Mouse (Mus musculus): ENCODE data around the gene Rfpl4. TPM values are rescaled to one million over a fixed set of nuclear protein-coding genes. Genes with fewer than 3 reads are reported as not detected.

Gene Rfpl4
- 45.2 TPM for polyA plus RNA-seq (2014; fragmentation: Illumina TruSeq; extraction: RNeasy Lipid Tissue Mini Kit (QIAGEN cat#74804))

GRCm38 (mm10) chr7:5116850-5117249 is at the start of gene Rfpl4:
Gene Rfpl4, minus strand, starts transcription at chr7:5116950.

GRCm38 (mm10) chr7:5149570-5149969 is 32.8 kb upstream of the Rfpl4 start, which contains the start of gene Vmn1r55:
Gene Vmn1r55, minus strand, starts transcription at chr7:5149670.

GRCm38 (mm10) chr7:5125549-5126406 is 9.0 kb upstream of the Rfpl4 start, which contains the start of gene Rasl2-9:
Gene Rasl2-9, minus strand, starts transcription at chr7:5125950.

GRCm38 (mm10) chr7:5080010-5080751 is 36.6 kb downstream of the Rfpl4 start, which contains the start of gene Epn1:
Gene Epn1, plus strand, starts transcription at chr7:5080235.

GRCm38 (mm10) chr7:5061774-5062359 is 54.9 kb downstream of the Rfpl4 start, which contains the start of gene U2af2:
Gene U2af2, plus strand, starts transcription at chr7:5062143.

Other genes with a start within 250 kb of the Rfpl4 start
- gene Isoc2b, start 246.7 kb downstream of the Rfpl4 start, polyA plus RNA-seq (2014; fragmentation: Illumina TruSeq; extraction: RNeasy Lipid Tissue Mini Kit (QIAGEN cat#74804)): 1.9 TPM
- gene Isoc2a, start 239.8 kb downstream of the Rfpl4 start, polyA plus RNA-seq (2014; fragmentation: Illumina TruSeq; extraction: RNeasy Lipid Tissue Mini Kit (QIAGEN cat#74804)): 1.7 TPM
- gene Gm36210, start 210.4 kb downstream of the Rfpl4 start, polyA plus RNA-seq (2014; fragmentation: Illumina TruSeq; extraction: RNeasy Lipid Tissue Mini Kit (QIAGEN cat#74804)): not detected
- not detected for gene Zfp628, start 201.7 kb downstream of the Rfpl4 start, polyA plus RNA-seq (2014; fragmentation: Illumina TruSeq; extraction: RNeasy Lipid Tissue Mini Kit (QIAGEN cat#74804))
- 0.57 TPM for gene Nat14, start 194.9 kb downstream of the Rfpl4 start, polyA plus RNA-seq (2014; fragmentation: Illumina TruSeq; extraction: RNeasy Lipid Tissue Mini Kit (QIAGEN cat#74804))
- gene Ssc5d, start 191.2 kb downstream of the Rfpl4 start, polyA plus RNA-seq (2014; fragmentation: Illumina TruSeq; extraction: RNeasy Lipid Tissue Mini Kit (QIAGEN cat#74804)): 0.14 TPM
- gene Sbk2, start 152.5 kb downstream of the Rfpl4 start, polyA plus RNA-seq (2014; fragmentation: Illumina TruSeq; extraction: RNeasy Lipid Tissue Mini Kit (QIAGEN cat#74804)): 0.40 TPM
- gene Sbk3, start 145.8 kb downstream of the Rfpl4 start, polyA plus RNA-seq (2014; fragmentation: Illumina TruSeq; extraction: RNeasy Lipid Tissue Mini Kit (QIAGEN cat#74804)): 0.51 TPM
- gene Zfp579, start 120.8 kb downstream of the Rfpl4 start, polyA plus RNA-seq (2014; fragmentation: Illumina TruSeq; extraction: RNeasy Lipid Tissue Mini Kit (QIAGEN cat#74804)): 16.0 TPM
- not detected for gene Zfp524, start 102.5 kb downstream of the Rfpl4 start, polyA plus RNA-seq (2014; fragmentation: Illumina TruSeq; extraction: RNeasy Lipid Tissue Mini Kit (QIAGEN cat#74804))
- 22.1 TPM for gene Fiz1, start 102.3 kb downstream of the Rfpl4 start, polyA plus RNA-seq (2014; fragmentation: Illumina TruSeq; extraction: RNeasy Lipid Tissue Mini Kit (QIAGEN cat#74804))
- not detected for gene Gm44973, start 101.5 kb downstream of the Rfpl4 start, polyA plus RNA-seq (2014; fragmentation: Illumina TruSeq; extraction: RNeasy Lipid Tissue Mini Kit (QIAGEN cat#74804))
- 5.3 TPM for gene Zfp865, start 96.6 kb downstream of the Rfpl4 start, polyA plus RNA-seq (2014; fragmentation: Illumina TruSeq; extraction: RNeasy Lipid Tissue Mini Kit (QIAGEN cat#74804))
- not detected for gene Ccdc106, start 96.4 kb downstream of the Rfpl4 start, polyA plus RNA-seq (2014; fragmentation: Illumina TruSeq; extraction: RNeasy Lipid Tissue Mini Kit (QIAGEN cat#74804))
- gene 4632433K11Rik, start 82.8 kb downstream of the Rfpl4 start, polyA plus RNA-seq (2014; fragmentation: Illumina TruSeq; extraction: RNeasy Lipid Tissue Mini Kit (QIAGEN cat#74804)): 3.3 TPM
- gene Zfp784, start 78.5 kb downstream of the Rfpl4 start, polyA plus RNA-seq (2014; fragmentation: Illumina TruSeq; extraction: RNeasy Lipid Tissue Mini Kit (QIAGEN cat#74804)): 4.2 TPM
- 2.1 TPM for gene Zfp580, start 65.4 kb downstream of the Rfpl4 start, polyA plus RNA-seq (2014; fragmentation: Illumina TruSeq; extraction: RNeasy Lipid Tissue Mini Kit (QIAGEN cat#74804))
- gene U2af2, start 54.8 kb downstream of the Rfpl4 start, polyA plus RNA-seq (2014; fragmentation: Illumina TruSeq; extraction: RNeasy Lipid Tissue Mini Kit (QIAGEN cat#74804)): 9.1 TPM
- 1.4 TPM for gene Epn1, start 36.7 kb downstream of the Rfpl4 start, polyA plus RNA-seq (2014; fragmentation: Illumina TruSeq; extraction: RNeasy Lipid Tissue Mini Kit (QIAGEN cat#74804))
- not detected for gene Rasl2-9, start 9.0 kb upstream of the Rfpl4 start, polyA plus RNA-seq (2014; fragmentation: Illumina TruSeq; extraction: RNeasy Lipid Tissue Mini Kit (QIAGEN cat#74804))
- gene Vmn1r55, start 32.7 kb upstream of the Rfpl4 start, polyA plus RNA-seq (2014; fragmentation: Illumina TruSeq; extraction: RNeasy Lipid Tissue Mini Kit (QIAGEN cat#74804)): not detected
- not detected for gene Vmn1r56, start 79.8 kb upstream of the Rfpl4 start, polyA plus RNA-seq (2014; fragmentation: Illumina TruSeq; extraction: RNeasy Lipid Tissue Mini Kit (QIAGEN cat#74804))
- gene Vmn1r57, start 101.5 kb upstream of the Rfpl4 start, polyA plus RNA-seq (2014; fragmentation: Illumina TruSeq; extraction: RNeasy Lipid Tissue Mini Kit (QIAGEN cat#74804)): not detected
- 5.7 TPM for gene Gm5065, start 233.6 kb upstream of the Rfpl4 start, polyA plus RNA-seq (2014; fragmentation: Illumina TruSeq; extraction: RNeasy Lipid Tissue Mini Kit (QIAGEN cat#74804))
- 12.0 TPM for gene Nlrp2, start 234.1 kb upstream of the Rfpl4 start, polyA plus RNA-seq (2014; fragmentation: Illumina TruSeq; extraction: RNeasy Lipid Tissue Mini Kit (QIAGEN cat#74804))

Data from ovary, adult 10 weeks (tissue).